Mouse (Mus musculus) CD4-positive, CD25-positive, alpha-beta regulatory T cell, adult 9 weeks (primary cell): ENCODE measurements around the gene Cdc37. TPM values are rescaled to one million over a fixed set of nuclear protein-coding genes. Genes with fewer than 3 reads are reported as not detected.

Experiments used
- polyA plus RNA-seq: library from polyadenylated mRNA; unstranded; fragments of 100-300 nt; shearing (Covaris generic); gene quantifications from one replicate; pipeline ENCODE4 v1.2.1, GENCODE M21; 2017

Gene Cdc37
- polyA plus RNA-seq = 305 TPM

DNA sequence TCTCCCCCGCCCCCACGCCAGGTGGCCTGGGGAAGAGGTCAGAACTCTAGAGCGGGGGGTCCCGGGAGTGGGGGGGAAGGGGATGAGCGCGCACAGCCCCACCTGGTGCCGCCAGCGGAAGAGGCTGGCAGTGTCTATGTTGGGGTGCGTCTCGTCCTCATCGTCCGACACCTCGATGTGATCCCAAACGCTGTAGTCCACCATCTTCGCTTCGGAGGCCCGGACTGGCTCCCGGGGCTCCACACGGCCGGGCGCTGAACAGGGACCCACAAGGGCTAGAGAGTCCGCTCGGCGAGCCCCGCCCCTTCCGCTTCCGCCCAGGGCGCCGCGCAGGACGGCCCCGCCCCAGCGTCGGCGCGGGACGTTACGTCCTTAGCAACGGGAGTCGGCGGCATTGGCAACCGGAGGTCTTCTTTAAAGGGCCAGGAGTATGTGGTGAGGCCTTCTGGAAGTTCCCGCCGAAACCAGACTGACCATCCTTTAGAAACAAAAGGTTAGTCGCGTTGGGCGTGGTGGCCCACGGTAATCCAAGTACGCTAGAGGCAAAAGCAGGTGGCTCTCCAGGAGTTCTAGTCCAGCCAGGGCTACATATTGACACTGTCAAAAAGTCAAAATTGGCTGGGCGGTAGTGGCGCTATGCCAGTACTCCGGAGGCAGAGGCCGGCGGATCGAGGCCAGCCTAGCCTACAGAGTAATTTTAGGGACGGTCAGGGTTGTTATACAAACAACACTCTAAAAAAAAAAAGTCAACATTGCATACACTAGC, at the start of gene Cdc37:
Gene Cdc37 (minus strand): TSS at position 329 of the 766 bp plus-strand sequence.

GRCm38 (mm10) chr9:21165041-21165951, 15.5 kb upstream of the Cdc37 start, which contains the start of gene Pde4a:
TSS of gene Pde4a (plus strand) at chr9:21165714.

GRCm38 (mm10) chr9:21131059-21131956, 18.5 kb downstream of the Cdc37 start, which contains the start of gene Tyk2:
TSS of gene Tyk2 (minus strand) at chr9:21131243.

GRCm38 (mm10) chr9:21091707-21092320, 58.0 kb downstream of the Cdc37 start, which contains the start of the genes Gm38431 and Raver1:
TSS of gene Gm38431 (minus strand) at chr9:21091997.
TSS of gene Raver1 (minus strand) at chr9:21092008.

Other genes starting within 250 kb of the Cdc37 start
- gene Dnmt1, start 190.1 kb downstream of the Cdc37 start, polyA plus RNA-seq = 96.2 TPM
- gene S1pr2, start 173.2 kb downstream of the Cdc37 start, polyA plus RNA-seq = 21.2 TPM
- gene Mrpl4, start 147.2 kb downstream of the Cdc37 start, polyA plus RNA-seq = 138 TPM
- gene Icam1, start 134.0 kb downstream of the Cdc37 start, polyA plus RNA-seq = 113 TPM
- 2.6 TPM for gene Icam4, start 120.6 kb downstream of the Cdc37 start, polyA plus RNA-seq
- 0.84 TPM for gene Icam5, start 117.9 kb downstream of the Cdc37 start, polyA plus RNA-seq
- gene Zglp1, start 82.9 kb downstream of the Cdc37 start, polyA plus RNA-seq = 0.36 TPM
- gene Gm49373, start 76.9 kb downstream of the Cdc37 start, polyA plus RNA-seq = not detected
- gene Fdx1l, start 76.4 kb downstream of the Cdc37 start, polyA plus RNA-seq = 30.7 TPM
- 7.4 TPM for gene Gm38431, start 58.0 kb downstream of the Cdc37 start, polyA plus RNA-seq
- 82.1 TPM for gene Raver1, start 58.0 kb downstream of the Cdc37 start, polyA plus RNA-seq
- 96.0 TPM for gene Tyk2, start 18.7 kb downstream of the Cdc37 start, polyA plus RNA-seq
- 0.61 TPM for gene Pde4a, start 15.7 kb upstream of the Cdc37 start, polyA plus RNA-seq
- 27.8 TPM for gene Keap1, start 89.4 kb upstream of the Cdc37 start, polyA plus RNA-seq
- not detected for gene S1pr5, start 98.5 kb upstream of the Cdc37 start, polyA plus RNA-seq
- 48.5 TPM for gene Atg4d, start 115.3 kb upstream of the Cdc37 start, polyA plus RNA-seq
- gene Kri1, start 138.0 kb upstream of the Cdc37 start, polyA plus RNA-seq = 49.2 TPM
- 152 TPM for gene Cdkn2d, start 141.4 kb upstream of the Cdc37 start, polyA plus RNA-seq
- 2.4 TPM for gene Ap1m2, start 162.4 kb upstream of the Cdc37 start, polyA plus RNA-seq
- gene Slc44a2, start 170.7 kb upstream of the Cdc37 start, polyA plus RNA-seq = 608 TPM
- gene Ilf3, start 217.9 kb upstream of the Cdc37 start, polyA plus RNA-seq = 70.8 TPM